Mouse (Mus musculus) bone marrow macrophage, adult 2 months (primary cell): ENCODE results near the gene Msmo1.

Source experiments
- CTCF ChIP-seq: IDR thresholded peaks from 2 replicates; pipeline ENCODE4 v1.5.1; 2012; ENCODE audit warnings: low read depth, mild to moderate bottlenecking, low read length, moderate library complexity
- POLR2A ChIP-seq: IDR thresholded peaks from 2 replicates; pipeline ENCODE4 v1.6.1; 2012; ENCODE audit warnings: mild to moderate bottlenecking, low read depth, low read length, borderline replicate concordance

- TF ChIP-seq CTCF = no peak
- no peak for TF ChIP-seq POLR2A
Measured at GRCm38 (mm10) chr8:64767047-64767446, 33.5 kb upstream of the Msmo1 start.
